Mouse (Mus musculus) kidney, postnatal 0 days (tissue): ENCODE data around the gene Edc3. TPM values are rescaled to one million over a fixed set of nuclear protein-coding genes. Genes with fewer than 3 reads are reported as not detected.

Experiments
- ATAC-seq: fragments of 200-750 bp; cut with Nextera tagmentation; replicated peaks from 2 replicates; pipeline ENCODE4 v1.8.0; 2017; ENCODE audit warnings: low read depth, moderate number of reproducible peaks, moderate TSS enrichment, moderate library complexity; ENCODE audit not compliant: low FRiP score
- DNase-seq: peaks from one replicate; pipeline ENCODE4 v3.0.0-alpha.2; 2016; ENCODE audit warnings: low spot score
- H3K27ac ChIP-seq: fragments of 300-500 bp; sonication (generic); 2 replicates; pipeline ENCODE4 v1.5.1; 2014; ENCODE audit warnings: mild to moderate bottlenecking
- H3K27me3 ChIP-seq: fragments of 300-500 bp; sonication (generic); 2 replicates; pipeline ENCODE4 v1.6.1; 2014; ENCODE audit warnings: low read length, mixed read lengths; ENCODE audit not compliant: insufficient read depth
- H3K36me3 ChIP-seq: fragments of 300-500 bp; sonication (generic); 2 replicates; pipeline ENCODE4 v1.6.1; 2014; ENCODE audit warnings: low read length, mixed read lengths; ENCODE audit not compliant: insufficient read depth
- H3K4me1 ChIP-seq: fragments of 300-500 bp; sonication (generic); replicated peaks from 2 replicates; pipeline ENCODE4 v1.6.1; 2014; ENCODE audit warnings: antibody characterized with exemption, low read length, mixed read lengths; ENCODE audit not compliant: insufficient read depth
- H3K4me2 ChIP-seq: fragments of 300-500 bp; sonication (generic); 2 replicates; pipeline ENCODE4 v1.6.1; 2014; ENCODE audit warnings: mild to moderate bottlenecking, low read length, moderate library complexity, mixed read lengths
- H3K4me3 ChIP-seq: fragments of 300-500 bp; sonication (generic); replicated peaks from 2 replicates; pipeline ENCODE4 v1.5.1; 2014; ENCODE audit warnings: low read depth, low read length
- H3K9ac ChIP-seq: fragments of 300-500 bp; sonication (generic); 2 replicates; pipeline ENCODE4 v1.6.1; 2014; ENCODE audit warnings: low read depth, low read length
- H3K9me3 ChIP-seq: fragments of 300-500 bp; sonication (generic); replicated peaks from 2 replicates; pipeline ENCODE4 v1.6.1; 2016; ENCODE audit warnings: low read length, inconsistent platforms, mixed read lengths
- CTCF ChIP-seq: IDR thresholded peaks from 2 replicates; pipeline ENCODE4 v1.5.1; 2016; ENCODE audit warnings: antibody characterized with exemption, low read depth, mild to moderate bottlenecking, moderate library complexity
- WGBS: fragments of 180-500 bp; shearing (Covaris S2); extraction: QIAGEN DNeasy Blood & Tissue Kit; methylation state at CpG from one replicate; pipeline ENCODE4 v1.1.7; 2014; 5-methylcytosine and 5-hydroxymethylcytosine counted together
- polyA plus RNA-seq: library from polyadenylated mRNA; unstranded; fragments of >200 nt; fragmentation: Nextera tagmentation; extraction: Ambion mirVana; gene quantifications from 2 replicates; pipeline ENCODE4 v1.2.1, GENCODE M21; 2015

Edc3 gene
- polyA plus RNA-seq, 1 experiment from 2014 or later, result 23.1 TPM

- peak overlapping the region; percentile 27; the same call in 1 of the 2 replicates for H3K4me2 ChIP-seq
- no peak for ATAC-seq
Observed at GRCm38 (mm10) chr9:57762563-57762991, 54.2 kb downstream of the Edc3 start.

GRCm38 (mm10) chr9:57764147-57764973, 56.0 kb downstream of the Edc3 start:
- peak; percentile 67 for ATAC-seq
- H3K4me2 ChIP-seq, result peak overlapping the region; percentile 93
- no peaks in the 10 kb centered on the region for H3K9me3 ChIP-seq
- peak overlapping the region; percentile 84 for H3K4me3 ChIP-seq
- DNase-seq, result peak; percentile 67
- under 1% methylated on average over 57 of the region's 57 CpGs for WGBS
- peak overlapping the region; percentile 99 for H3K27ac ChIP-seq
- peak overlapping the region; percentile 89 for H3K9ac ChIP-seq
- H3K36me3 ChIP-seq, result peaks cover 15% of the 10 kb centered on the region
- no peak; the same call in 1 of the 2 replicates for TF ChIP-seq CTCF
- peaks cover 16% of the 10 kb centered on the region for H3K4me1 ChIP-seq
- no peaks in the 10 kb centered on the region for H3K27me3 ChIP-seq

More at GRCm38 (mm10) chr9:57762563-57762991, 54.2 kb downstream of the Edc3 start:
- peak; percentile 71 for TF ChIP-seq CTCF
- H3K9me3 ChIP-seq, result no peaks in the 10 kb centered on the region
- no peak overlapping the region for H3K4me3 ChIP-seq
- no peak overlapping the region for H3K9ac ChIP-seq
- no peaks in the 10 kb centered on the region for H3K27me3 ChIP-seq
- 43% methylated on average over 6 of the region's 6 CpGs for WGBS
- H3K36me3 ChIP-seq, result peaks cover 29% of the 10 kb centered on the region
- DNase-seq, result peak; percentile 74
- H3K27ac ChIP-seq, result no peak overlapping the region
- H3K4me1 ChIP-seq, result peaks cover 16% of the 10 kb centered on the region

GRCm38 (mm10) chr9:57764974-57765363, 56.6 kb downstream of the Edc3 start:
- Histone ChIP-seq H3K4me3 (peak overlapping the region; percentile 84), H3K4me1 (peaks cover 16% of the 10 kb centered on the region), H3K27ac (peak overlapping the region; percentile 99), H3K4me2 (peak overlapping the region; percentile 93), H3K9me3 (no peaks in the 10 kb centered on the region), H3K9ac (peak overlapping the region; percentile 89), H3K27me3 (no peaks in the 10 kb centered on the region), H3K36me3 (peaks cover 10% of the 10 kb centered on the region; the same call in 1 of the 2 replicates)
- WGBS, result 0% methylated on average over 45 of the region's 45 CpGs
- no peak; the same call in none of the 2 replicates for TF ChIP-seq CTCF
- DNase-seq (peak; percentile 97), ATAC-seq (peak; percentile 90)

GRCm38 (mm10) chr9:57765364-57766351, 57.3 kb downstream of the Edc3 start, which contains the start of gene Clk3:
Gene Clk3 (minus strand): TSS chr9:57765860.
- ATAC-seq, result peak; percentile 61; the same call in 1 of the 2 replicates
- Histone ChIP-seq H3K9ac (peak within 1 kb of the TSS; percentile 89), H3K4me1 (peaks cover 16% of the 10 kb centered on the region), H3K9me3 (no peaks in the 10 kb centered on the region), H3K27ac (peak within 1 kb of the TSS; percentile 99), H3K4me2 (peak within 1 kb of the TSS; percentile 93), H3K4me3 (peak within 1 kb of the TSS; percentile 84), H3K27me3 (no peaks in the 10 kb centered on the region), H3K36me3 (peaks cover 3% of the 10 kb centered on the region; the same call in 1 of the 2 replicates)
- peak; percentile 72 for DNase-seq
- WGBS, result under 1% methylated on average over 93 of the region's 93 CpGs
- TF ChIP-seq CTCF, result no peak; the same call in 1 of the 2 replicates

GRCm38 (mm10) chr9:57766431-57766830, 58.1 kb downstream of the Edc3 start:
- H3K4me1 ChIP-seq, result peaks cover 16% of the 10 kb centered on the region
- H3K9ac ChIP-seq, result peak overlapping the region; percentile 89; the same call in 1 of the 2 replicates
- H3K27ac ChIP-seq, result no peak overlapping the region
- H3K4me2 ChIP-seq, result peak overlapping the region; percentile 93; the same call in 1 of the 2 replicates
- no peaks in the 10 kb centered on the region for H3K9me3 ChIP-seq
- H3K27me3 ChIP-seq, result no peaks in the 10 kb centered on the region
- no peak for TF ChIP-seq CTCF
- H3K36me3 ChIP-seq, result no peaks in the 10 kb centered on the region
- no peak for DNase-seq
- 43% methylated on average over 6 of the region's 6 CpGs for WGBS
- ATAC-seq, result no peak
- H3K4me3 ChIP-seq, result peak overlapping the region; percentile 84

GRCm38 (mm10) chr9:57767231-57767630, 58.9 kb downstream of the Edc3 start:
- Histone ChIP-seq H3K36me3 (no peaks in the 10 kb centered on the region), H3K4me2 (no peak overlapping the region), H3K27ac (no peak overlapping the region), H3K27me3 (no peaks in the 10 kb centered on the region), H3K9ac (no peak overlapping the region), H3K9me3 (no peaks in the 10 kb centered on the region), H3K4me1 (peaks cover 16% of the 10 kb centered on the region), H3K4me3 (no peak overlapping the region)
- ATAC-seq (no peak), DNase-seq (no peak)
- 89% methylated on average over 4 of the region's 4 CpGs for WGBS
- no peak for TF ChIP-seq CTCF
